Mouse (Mus musculus) hindbrain, postnatal 0 days (tissue): ENCODE data around the gene Klhl32. TPM values are rescaled to one million over a fixed set of nuclear protein-coding genes. Genes with fewer than 3 reads are reported as not detected.

Experiments
- ATAC-seq: fragments of 200-750 bp; cut with Nextera tagmentation; 2 replicates; pipeline ENCODE4 v1.8.0; 2017; ENCODE audit warnings: mild to moderate bottlenecking, moderate TSS enrichment, moderate library complexity
- DNase-seq: peaks from one replicate; pipeline ENCODE4 v3.0.0-alpha.2; 2015; ENCODE audit warnings: low spot score
- H3K27ac ChIP-seq: fragments of 300-500 bp; sonication (generic); 2 replicates; pipeline ENCODE4 v1.5.1; 2014; ENCODE audit warnings: mild to moderate bottlenecking
- H3K27me3 ChIP-seq: fragments of 300-500 bp; sonication (generic); 2 replicates; pipeline ENCODE4 v1.6.1; 2014; ENCODE audit warnings: low read length, mixed read lengths; ENCODE audit not compliant: insufficient read depth
- H3K36me3 ChIP-seq: fragments of 300-500 bp; sonication (generic); 2 replicates; pipeline ENCODE4 v1.6.1; 2014; ENCODE audit warnings: low read length, mixed read lengths; ENCODE audit not compliant: insufficient read depth
- H3K4me1 ChIP-seq: fragments of 300-500 bp; sonication (generic); 2 replicates; pipeline ENCODE4 v1.6.1; 2014; ENCODE audit warnings: antibody characterized with exemption, low read length, mixed read lengths; ENCODE audit not compliant: insufficient read depth
- H3K4me2 ChIP-seq: fragments of 300-500 bp; sonication (generic); 2 replicates; pipeline ENCODE4 v1.6.1; 2014; ENCODE audit warnings: low read depth, mild to moderate bottlenecking, low read length, moderate library complexity, mixed read lengths
- H3K4me3 ChIP-seq: fragments of 300-500 bp; sonication (generic); 2 replicates; pipeline ENCODE4 v1.5.1; 2014; ENCODE audit warnings: low read length
- H3K9ac ChIP-seq: fragments of 300-500 bp; sonication (generic); replicated peaks from 2 replicates; pipeline ENCODE4 v1.6.1; 2014; ENCODE audit warnings: mild to moderate bottlenecking, low read length, moderate library complexity, mixed read lengths
- H3K9me3 ChIP-seq: fragments of 300-500 bp; sonication (generic); 2 replicates; pipeline ENCODE4 v1.6.1; 2016; ENCODE audit warnings: low read length, mixed read lengths
- CTCF ChIP-seq: IDR thresholded peaks from 2 replicates; pipeline ENCODE4 v1.5.1; 2016; ENCODE audit warnings: antibody characterized with exemption, control low read depth, low read depth
- WGBS: fragments of 180-500 bp; shearing (Covaris S2); extraction: QIAGEN DNeasy Blood & Tissue Kit; methylation state at CpG from one replicate; pipeline ENCODE4 v1.1.7; 2014; 5-methylcytosine and 5-hydroxymethylcytosine counted together
- polyA plus RNA-seq: library from polyadenylated mRNA; unstranded; fragments of >200 nt; fragmentation: Nextera tagmentation; extraction: Ambion mirVana; gene quantifications from 2 replicates; pipeline ENCODE4 v1.2.1, GENCODE M21; 2015
- total RNA-seq: library from RNA; depleted of rRNA; stranded (reverse); fragments of >200 nt; gene quantifications from 2 replicates; pipeline ENCODE4 v1.2.3, GENCODE M21; 2014

The Klhl32 gene
- total and polyA plus RNA-seq, 2 experiments from 2014 or later, result 31.3 to 37.9 TPM

GRCm38 (mm10) chr4:24797868-24798267 lies 53.1 kb downstream of the Klhl32 start:
- Histone ChIP-seq H3K4me1 (peaks cover 4% of the 10 kb centered on the region; the same call in 1 of the 2 replicates), H3K36me3 (no peaks in the 10 kb centered on the region), H3K27ac (no peak overlapping the region), H3K4me3 (no peak overlapping the region), H3K4me2 (no peak overlapping the region), H3K27me3 (no peaks in the 10 kb centered on the region), H3K9ac (no peak overlapping the region), H3K9me3 (no peaks in the 10 kb centered on the region)
- TF ChIP-seq CTCF, result no peak
- 66% methylated on average over 3 of the region's 3 CpGs for WGBS
- ATAC-seq, result no peak
- DNase-seq, result no peak

- Histone ChIP-seq H3K9ac (no peak overlapping the region), H3K9me3 (no peaks in the 10 kb centered on the region), H3K27me3 (no peaks in the 10 kb centered on the region), H3K36me3 (no peaks in the 10 kb centered on the region), H3K4me3 (no peak overlapping the region), H3K4me1 (peaks cover 4% of the 10 kb centered on the region; the same call in 1 of the 2 replicates), H3K27ac (no peak overlapping the region), H3K4me2 (no peak overlapping the region)
- no peak for DNase-seq
- no peak for TF ChIP-seq CTCF
- no peak for ATAC-seq
- WGBS, result 80% methylated on average over 5 of the region's 5 CpGs
Measured at GRCm38 (mm10) chr4:24797280-24797679, 53.6 kb downstream of the Klhl32 start.

- 26% methylated on average over 1 of the region's 1 CpGs for WGBS
- H3K27me3 ChIP-seq, result no peaks in the 10 kb centered on the region
- DNase-seq (peak; percentile 68), ATAC-seq (peak; percentile 79)
- no peak overlapping the region for H3K27ac ChIP-seq
- TF ChIP-seq CTCF, result no peak
- no peak overlapping the region for H3K4me3 ChIP-seq
- peaks cover 4% of the 10 kb centered on the region; the same call in 1 of the 2 replicates for H3K4me1 ChIP-seq
- H3K4me2 ChIP-seq, result no peak overlapping the region
- H3K36me3 ChIP-seq, result no peaks in the 10 kb centered on the region
- H3K9ac ChIP-seq, result no peak overlapping the region
- H3K9me3 ChIP-seq, result no peaks in the 10 kb centered on the region
Measured at GRCm38 (mm10) chr4:24796229-24796628, 54.7 kb downstream of the Klhl32 start.

GRCm38 (mm10) chr4:24795180-24795579 lies 55.7 kb downstream of the Klhl32 start:
- Histone ChIP-seq H3K36me3 (no peaks in the 10 kb centered on the region), H3K9ac (no peak overlapping the region), H3K27me3 (no peaks in the 10 kb centered on the region), H3K4me2 (no peak overlapping the region), H3K4me3 (no peak overlapping the region), H3K9me3 (no peaks in the 10 kb centered on the region), H3K4me1 (peaks cover 4% of the 10 kb centered on the region; the same call in 1 of the 2 replicates), H3K27ac (no peak overlapping the region)
- ATAC-seq, result no peak
- DNase-seq, result no peak
- no peak for TF ChIP-seq CTCF
- 57% methylated on average over 2 of the region's 2 CpGs for WGBS

- ATAC-seq, result no peak
- no peak for DNase-seq
- 46% methylated on average over 7 of the region's 7 CpGs for WGBS
Measured at GRCm38 (mm10) chr4:24793726-24794345, 57.1 kb downstream of the Klhl32 start.

GRCm38 (mm10) chr4:24792416-24792981 lies 58.4 kb downstream of the Klhl32 start:
- no peak overlapping the region for H3K4me3 ChIP-seq
- H3K27ac ChIP-seq, result no peak overlapping the region
- H3K9me3 ChIP-seq, result no peaks in the 10 kb centered on the region
- TF ChIP-seq CTCF, result no peak
- no peak overlapping the region for H3K9ac ChIP-seq
- ATAC-seq (peak; percentile 52), DNase-seq (peak; percentile 12)
- no peaks in the 10 kb centered on the region for H3K27me3 ChIP-seq
- no peaks in the 10 kb centered on the region for H3K36me3 ChIP-seq
- peak overlapping the region; percentile 39 for H3K4me2 ChIP-seq
- WGBS, result 18% methylated on average over 16 of the region's 16 CpGs
- H3K4me1 ChIP-seq, result peaks cover 4% of the 10 kb centered on the region; the same call in 1 of the 2 replicates

More at GRCm38 (mm10) chr4:24793726-24794345, 57.1 kb downstream of the Klhl32 start:
- no peak overlapping the region for H3K4me2 ChIP-seq
- no peak overlapping the region for H3K27ac ChIP-seq
- TF ChIP-seq CTCF, result no peak
- H3K4me3 ChIP-seq, result no peak overlapping the region
- H3K9ac ChIP-seq, result no peak overlapping the region
- H3K4me1 ChIP-seq, result peaks cover 4% of the 10 kb centered on the region; the same call in 1 of the 2 replicates
- no peaks in the 10 kb centered on the region for H3K36me3 ChIP-seq
- no peaks in the 10 kb centered on the region for H3K9me3 ChIP-seq
- no peaks in the 10 kb centered on the region for H3K27me3 ChIP-seq

DNA sequence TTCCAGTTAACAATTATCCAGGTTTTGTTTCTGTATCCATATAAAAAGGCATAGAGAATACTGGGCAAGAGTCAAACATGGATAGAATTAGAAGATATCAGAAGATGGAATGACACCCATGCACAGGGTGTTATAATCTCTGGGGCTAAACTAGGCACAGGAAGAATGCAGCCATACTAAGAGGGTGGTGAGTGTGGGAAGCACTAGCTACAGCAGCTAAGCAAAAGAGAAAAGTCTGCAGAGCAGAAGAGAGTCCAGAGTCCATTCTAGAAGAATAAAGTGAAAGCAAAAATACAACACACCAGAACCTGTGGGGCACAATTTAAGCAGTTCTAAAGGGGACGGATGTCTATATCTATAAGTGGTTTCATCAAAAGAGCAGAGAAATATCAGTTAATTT lies 61.6 kb downstream of the Klhl32 start:
- Histone ChIP-seq H3K27me3 (no peaks in the 10 kb centered on the region), H3K4me1 (no peaks in the 10 kb centered on the region), H3K4me3 (no peak overlapping the region), H3K4me2 (no peak overlapping the region), H3K27ac (no peak overlapping the region), H3K36me3 (no peaks in the 10 kb centered on the region), H3K9ac (no peak overlapping the region), H3K9me3 (no peaks in the 10 kb centered on the region)
- 97% methylated on average over 1 of the region's 1 CpGs for WGBS
- TF ChIP-seq CTCF, result no peak
- DNase-seq, result no peak
- no peak for ATAC-seq
